Mouse (Mus musculus) liver, adult 2 months (tissue): Measurements from ENCODE around the gene Larp1.

Experiments used
- CTCF ChIP-seq: fragments of 200-500 bp; IDR thresholded peaks from 2 replicates; pipeline ENCODE4 v1.5.1; 2011; ENCODE audit warnings: low read depth, low read length, control low read depth
- POLR2A ChIP-seq: fragments of 200-500 bp; IDR thresholded peaks from 2 replicates; pipeline ENCODE4 v1.6.1; 2011; ENCODE audit warnings: low read length, control low read depth; ENCODE audit not compliant: insufficient read depth; ENCODE audit errors: extremely low read depth

GRCm38 (mm10) chr11:57998872-57999271 lies 10.0 kb upstream of the Larp1 start:
- no peak for TF ChIP-seq CTCF
- no peak for TF ChIP-seq POLR2A
